Mouse (Mus musculus) lung, postnatal 0 days (tissue): Measurements from ENCODE around the gene Olfr312.
"Not testable (repeated sequence)": the region's sequence is repeated elsewhere in the genome, so short reads cannot be mapped to it uniquely, and the experiment has no call there.

Experiments
- CTCF ChIP-seq: IDR thresholded peaks from 2 replicates; pipeline ENCODE4 v1.5.1; 2016; ENCODE audit warnings: antibody characterized with exemption, mild to moderate bottlenecking
- EP300 ChIP-seq: IDR thresholded peaks from 2 replicates; pipeline ENCODE4 v1.6.1; 2016; ENCODE audit warnings: antibody characterized with exemption, mild to moderate bottlenecking, control low read depth

- TF ChIP-seq CTCF, EP300: not testable (repeated sequence)
Measured at GRCm38 (mm10) chr11:58838951-58839350, 9.9 kb downstream of the Olfr312 start, which contains the start of gene Olfr311.
